Mouse (Mus musculus): ENCODE measurements around the gene Snrpd3. TPM values are rescaled to one million over a fixed set of nuclear protein-coding genes. Genes with fewer than 3 reads are reported as not detected.
"Not testable (repeated sequence)": the region's sequence is repeated elsewhere in the genome, so short reads cannot be mapped to it uniquely, and the experiment has no call there.

Snrpd3 gene
- total and polyA plus RNA-seq, 2 experiments, result 12.5 to 26.6 TPM

- Histone ChIP-seq H3K9ac (ENCODE audit: low read depth, low read length) (no peak overlapping the region), H3K36me3 (ENCODE audit: control insufficient read depth, insufficient read depth, low read length) (no peaks in the 10 kb centered on the region), H3K79me2 (ENCODE audit: control insufficient read depth, insufficient read depth, low read length) (no peaks in the 10 kb centered on the region), H3K4me3 (ENCODE audit: insufficient read depth, low read depth, low read length) (no peak overlapping the region), H3K4me1 (ENCODE audit: control insufficient read depth, insufficient read depth, low read length) (peaks cover 10% of the 10 kb centered on the region; the same call in 1 of the 2 replicates), H3K27ac (replicated peaks; ENCODE audit: insufficient read depth, low read depth, low read length) (no peak overlapping the region), H3K27me3 (ENCODE audit: control insufficient read depth, insufficient read depth, low read length) (no peaks in the 10 kb centered on the region)
- WGBS, result 61% methylated on average over 2 of the region's 2 CpGs
- TF ChIP-seq POLR2A (IDR thresholded peaks at IDR 0.05; ENCODE audit: extremely low read depth, insufficient read depth, low read length), result no peak
- TF ChIP-seq CTCF (IDR thresholded peaks at IDR 0.05; ENCODE audit: low read depth, low read length), result no peak
- peak; percentile 18 for DNase-seq (ENCODE audit: extremely low read depth, low read depth, low spot score)
Observed at GRCm38 (mm10) chr10:75491936-75492262, 25.5 kb upstream of the Snrpd3 start.

GRCm38 (mm10) chr10:75495304-75495703 lies 22.0 kb upstream of the Snrpd3 start:
- 10% methylated on average over 6 of the region's 6 CpGs for WGBS
- Histone ChIP-seq H3K4me3 (ENCODE audit: insufficient read depth, low read depth, low read length) (no peak overlapping the region), H3K27me3 (ENCODE audit: control insufficient read depth, insufficient read depth, low read length) (no peaks in the 10 kb centered on the region), H3K27ac (replicated peaks; ENCODE audit: insufficient read depth, low read depth, low read length) (peak overlapping the region; percentile 73), H3K4me1 (ENCODE audit: control insufficient read depth, insufficient read depth, low read length) (peaks cover 12% of the 10 kb centered on the region; the same call in 1 of the 2 replicates), H3K36me3 (ENCODE audit: control insufficient read depth, insufficient read depth, low read length) (no peaks in the 10 kb centered on the region), H3K9ac (ENCODE audit: low read depth, low read length) (0 out of 2 replicates have a peak overlapping the region, but pooled peaks have one; percentile 36), H3K79me2 (ENCODE audit: control insufficient read depth, insufficient read depth, low read length) (no peaks in the 10 kb centered on the region)
- TF ChIP-seq CTCF (IDR thresholded peaks at IDR 0.05; ENCODE audit: low read depth, low read length) (no peak), POLR2A (IDR thresholded peaks at IDR 0.05; ENCODE audit: extremely low read depth, insufficient read depth, low read length) (0 out of 2 replicates have a peak, but pooled peaks have one; percentile 15)
- peak; percentile 91 for DNase-seq (ENCODE audit: extremely low read depth, low read depth, low spot score)

- peak overlapping the region; percentile 73 for H3K27ac ChIP-seq (replicated peaks; ENCODE audit: insufficient read depth, low read depth, low read length)
- no peak overlapping the region for H3K4me3 ChIP-seq (ENCODE audit: insufficient read depth, low read depth, low read length)
- no peak for TF ChIP-seq CTCF (IDR thresholded peaks at IDR 0.05; ENCODE audit: low read depth, low read length)
- H3K4me1 ChIP-seq (ENCODE audit: control insufficient read depth, insufficient read depth, low read length), result peaks cover 17% of the 10 kb centered on the region; the same call in 1 of the 2 replicates
- peak overlapping the region; percentile 56 for H3K9ac ChIP-seq (ENCODE audit: low read depth, low read length)
- DNase-seq (ENCODE audit: extremely low read depth, low read depth, low spot score), result peak; percentile 70
- H3K27me3 ChIP-seq (ENCODE audit: control insufficient read depth, insufficient read depth, low read length), result no peaks in the 10 kb centered on the region
- no peaks in the 10 kb centered on the region for H3K36me3 ChIP-seq (ENCODE audit: control insufficient read depth, insufficient read depth, low read length)
- H3K79me2 ChIP-seq (ENCODE audit: control insufficient read depth, insufficient read depth, low read length), result no peaks in the 10 kb centered on the region
Observed at GRCm38 (mm10) chr10:75495921-75496320, 21.4 kb upstream of the Snrpd3 start.

GRCm38 (mm10) chr10:75499214-75499613 lies 18.1 kb upstream of the Snrpd3 start:
- DNase-seq (ENCODE audit: extremely low read depth, low read depth, low spot score); H3K36me3 ChIP-seq (ENCODE audit: control insufficient read depth, insufficient read depth, low read length): not testable (repeated sequence)
- WGBS, result 86% methylated on average over 7 of the region's 7 CpGs

GRCm38 (mm10) chr10:75499791-75500190 lies 17.6 kb upstream of the Snrpd3 start:
- no peak for DNase-seq (ENCODE audit: extremely low read depth, low read depth, low spot score)
- WGBS, result 55% methylated on average over 3 of the region's 3 CpGs
- peaks cover 4% of the 10 kb centered on the region; the same call in 1 of the 2 replicates for H3K36me3 ChIP-seq (ENCODE audit: control insufficient read depth, insufficient read depth, low read length)
- peaks cover 30% of the 10 kb centered on the region for H3K4me1 ChIP-seq (ENCODE audit: control insufficient read depth, insufficient read depth, low read length)
- H3K27me3 ChIP-seq (ENCODE audit: control insufficient read depth, insufficient read depth, low read length), result no peaks in the 10 kb centered on the region
- no peak overlapping the region for H3K4me3 ChIP-seq (ENCODE audit: insufficient read depth, low read depth, low read length)
- peak overlapping the region; percentile 32 for H3K9ac ChIP-seq (ENCODE audit: low read depth, low read length)
- TF ChIP-seq POLR2A (IDR thresholded peaks at IDR 0.05; ENCODE audit: extremely low read depth, insufficient read depth, low read length) (no peak), CTCF (IDR thresholded peaks at IDR 0.05; ENCODE audit: low read depth, low read length) (no peak)
- no peaks in the 10 kb centered on the region for H3K79me2 ChIP-seq (ENCODE audit: control insufficient read depth, insufficient read depth, low read length)
- peak overlapping the region; percentile 58 for H3K27ac ChIP-seq (replicated peaks; ENCODE audit: insufficient read depth, low read depth, low read length)

More at GRCm38 (mm10) chr10:75499214-75499613, 18.1 kb upstream of the Snrpd3 start:
- H3K27me3 ChIP-seq (ENCODE audit: control insufficient read depth, insufficient read depth, low read length); H3K9ac ChIP-seq (ENCODE audit: low read depth, low read length); H3K79me2 ChIP-seq (ENCODE audit: control insufficient read depth, insufficient read depth, low read length); H3K27ac ChIP-seq (replicated peaks; ENCODE audit: insufficient read depth, low read depth, low read length); H3K4me3 ChIP-seq (ENCODE audit: insufficient read depth, low read depth, low read length): not testable (repeated sequence)
- peaks cover 29% of the 10 kb centered on the region for H3K4me1 ChIP-seq (ENCODE audit: control insufficient read depth, insufficient read depth, low read length)

GRCm38 (mm10) chr10:75500345-75500744 lies 17.0 kb upstream of the Snrpd3 start:
- WGBS, result 19% methylated on average over 7 of the region's 7 CpGs

More at GRCm38 (mm10) chr10:75500345-75500744, 17.0 kb upstream of the Snrpd3 start:
- H3K4me3 ChIP-seq (ENCODE audit: insufficient read depth, low read depth, low read length), result no peak overlapping the region
- peaks cover 4% of the 10 kb centered on the region; the same call in 1 of the 2 replicates for H3K36me3 ChIP-seq (ENCODE audit: control insufficient read depth, insufficient read depth, low read length)
- H3K27ac ChIP-seq (replicated peaks; ENCODE audit: insufficient read depth, low read depth, low read length), result peak overlapping the region; percentile 87
- DNase-seq (ENCODE audit: extremely low read depth, low read depth, low spot score), result peak; percentile 90
- peak overlapping the region; percentile 13; the same call in 1 of the 2 replicates for H3K9ac ChIP-seq (ENCODE audit: low read depth, low read length)
- H3K4me1 ChIP-seq (ENCODE audit: control insufficient read depth, insufficient read depth, low read length), result peaks cover 26% of the 10 kb centered on the region
- H3K27me3 ChIP-seq (ENCODE audit: control insufficient read depth, insufficient read depth, low read length), result no peaks in the 10 kb centered on the region
- TF ChIP-seq CTCF (IDR thresholded peaks at IDR 0.05; ENCODE audit: low read depth, low read length) (no peak), POLR2A (IDR thresholded peaks at IDR 0.05; ENCODE audit: extremely low read depth, insufficient read depth, low read length) (no peak)
- no peaks in the 10 kb centered on the region for H3K79me2 ChIP-seq (ENCODE audit: control insufficient read depth, insufficient read depth, low read length)

Data from liver, adult 2 months (tissue).